Mouse (Mus musculus) ovary, adult 18-20 months (tissue): ENCODE data around the gene Fam168a.

Source experiments
- DNase-seq: peaks from one replicate; pipeline ENCODE4 v3.0.0; 2022; ENCODE audit warnings: low spot score, mixed read lengths

The Fam168a gene

GRCm38 (mm10) chr7:100706143-100706841 is at the start of gene Fam168a:
TSS of gene Fam168a (plus strand) at chr7:100706635.
- DNase-seq, result peak; percentile 93

- DNase-seq, result no peak
Observed at GRCm38 (mm10) chr7:100656739-100657138, 49.7 kb upstream of the Fam168a start.

GRCm38 (mm10) chr7:100658093-100658578 is 48.3 kb upstream of the Fam168a start:
- peak; percentile 33 for DNase-seq

- DNase-seq, result no peak
Observed at GRCm38 (mm10) chr7:100661264-100661663, 45.2 kb upstream of the Fam168a start.

GRCm38 (mm10) chr7:100662231-100662630 is 44.2 kb upstream of the Fam168a start, which contains the start of gene Plekhb1:
TSS of gene Plekhb1 (minus strand) at chr7:100662414.
- DNase-seq, result no peak

- DNase-seq, result peak; percentile 75
Observed at GRCm38 (mm10) chr7:100663190-100663589, 43.2 kb upstream of the Fam168a start.

- DNase-seq, result no peak
Observed at GRCm38 (mm10) chr7:100663729-100664304, 42.6 kb upstream of the Fam168a start.

GRCm38 (mm10) chr7:100670646-100671045 is 35.8 kb upstream of the Fam168a start:
- DNase-seq, result no peak

GRCm38 (mm10) chr7:100673452-100673851 is 33.0 kb upstream of the Fam168a start:
- no peak for DNase-seq

GRCm38 (mm10) chr7:100674941-100675340 is 31.5 kb upstream of the Fam168a start:
- no peak for DNase-seq

- DNase-seq, result no peak
Observed at GRCm38 (mm10) chr7:100678052-100678451, 28.4 kb upstream of the Fam168a start.

GRCm38 (mm10) chr7:100678948-100679880 is 27.2 kb upstream of the Fam168a start:
- no peak for DNase-seq

- DNase-seq, result no peak
Observed at GRCm38 (mm10) chr7:100681132-100681531, 25.3 kb upstream of the Fam168a start.

- no peak for DNase-seq
Observed at GRCm38 (mm10) chr7:100683241-100683640, 23.2 kb upstream of the Fam168a start.

GRCm38 (mm10) chr7:100684081-100684480 is 22.4 kb upstream of the Fam168a start:
- DNase-seq, result no peak

- no peak for DNase-seq
Observed at GRCm38 (mm10) chr7:100684538-100684937, 21.9 kb upstream of the Fam168a start.

GRCm38 (mm10) chr7:100685061-100686030 is 21.1 kb upstream of the Fam168a start:
- DNase-seq, result peak; percentile 70

- DNase-seq, result no peak
Observed at GRCm38 (mm10) chr7:100688471-100688870, 18.0 kb upstream of the Fam168a start.

- no peak for DNase-seq
Observed at GRCm38 (mm10) chr7:100693199-100693598, 13.2 kb upstream of the Fam168a start.

GRCm38 (mm10) chr7:100699771-100700770 is 6.4 kb upstream of the Fam168a start:
- no peak for DNase-seq
